Mouse (Mus musculus) embryonic fibroblast, embryonic 13.5 days (primary cell): ENCODE measurements around the gene 4930404H24Rik.

ENCODE experiments used
- CTCF ChIP-seq: IDR thresholded peaks from 2 replicates; pipeline ENCODE4 v1.5.1; 2011; ENCODE audit warnings: mild to moderate bottlenecking, control low read depth, low read length, moderate library complexity, borderline replicate concordance; ENCODE audit not compliant: insufficient read depth
- POLR2A ChIP-seq: IDR thresholded peaks from 2 replicates; pipeline ENCODE4 v1.6.1; 2011; ENCODE audit warnings: low read depth, mild to moderate bottlenecking, control low read depth, low read length, moderate library complexity

DNA sequence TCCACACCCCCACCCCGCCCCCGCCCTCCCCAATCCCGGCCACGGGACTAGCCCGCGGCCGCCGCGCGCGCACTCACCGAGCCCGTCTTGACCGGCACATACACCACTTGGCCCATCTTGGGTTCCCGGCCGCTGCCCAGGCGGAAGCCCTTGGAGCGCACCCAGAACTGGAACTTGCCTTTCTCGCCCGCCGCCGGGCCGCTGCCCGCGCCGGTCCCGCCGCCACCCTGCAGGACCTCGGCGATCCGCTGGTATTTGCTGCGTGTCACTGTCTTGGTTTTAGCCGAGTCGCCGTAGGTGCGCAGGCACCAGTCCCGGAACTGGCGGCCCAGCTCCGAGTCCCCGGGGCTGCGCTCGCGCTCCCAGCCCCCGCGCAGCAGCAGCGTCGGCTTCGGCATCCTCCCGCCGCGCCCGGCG, 36.8 kb downstream of the 4930404H24Rik start:
- TF ChIP-seq CTCF (no peak), POLR2A (no peak)
